Mouse (Mus musculus) gastrocnemius, postnatal 4 days (tissue): ENCODE measurements around the gene Il1rl2. TPM values are rescaled to one million over a fixed set of nuclear protein-coding genes. Genes with fewer than 3 reads are reported as not detected.
"Not testable (repeated sequence)": the region's sequence is repeated elsewhere in the genome, so short reads cannot be mapped to it uniquely, and the experiment has no call there.

Experiments used
- DNase-seq, 2 experiments: peaks; one replicate each; pipeline ENCODE4 v3.0.0; 2021 to 2022; ENCODE audit warnings: low spot score in 2 of 2, mixed read lengths in 2 of 2
- long read RNA-seq, 2 experiments: library from polyadenylated mRNA; stranded (forward); transcript quantifications; one replicate each; pipeline ENCODE4 v2.0.0; 2021
- total RNA-seq, 2 experiments: library from RNA; stranded (reverse); gene quantifications; 2 replicates each; pipeline ENCODE4 v1.2.3; 2021

Il1rl2 gene
- 1 to 10 TPM; 7.7 to 9.4 TPM for total RNA-seq
- long read RNA-seq, experiment 1, partial matches to known transcripts: 2 of 6 reads
- long read RNA-seq, experiment 1, other reads (novel, unspliced or antisense): 1 of 6 reads
- long read RNA-seq, experiment 2, partial matches to known transcripts: 1 of 9 reads
- long read RNA-seq, experiment 2, other reads (novel, unspliced or antisense): 4 of 9 reads

- peak in 1 of 2 experiments; percentile 29 for DNase-seq
Observed at GRCm38 (mm10) chr1:40324457-40324856, at the start of gene Il1rl2. Gene Il1rl2, plus strand, starts transcription at chr1:40324610.

GRCm38 (mm10) chr1:40275285-40276013 lies 49.0 kb upstream of the Il1rl2 start:
- DNase-seq: no peak

GRCm38 (mm10) chr1:40277944-40278343 lies 46.5 kb upstream of the Il1rl2 start:
- no peak for DNase-seq

- DNase-seq: no peak
Observed at GRCm38 (mm10) chr1:40278720-40279119, 45.7 kb upstream of the Il1rl2 start.

- no peak for DNase-seq
Observed at GRCm38 (mm10) chr1:40279182-40279743, 45.1 kb upstream of the Il1rl2 start.

GRCm38 (mm10) chr1:40281950-40282349 lies 42.5 kb upstream of the Il1rl2 start:
- no peak for DNase-seq

GRCm38 (mm10) chr1:40282394-40282793 lies 42.0 kb upstream of the Il1rl2 start:
- DNase-seq: no peak

GRCm38 (mm10) chr1:40283995-40284394 lies 40.4 kb upstream of the Il1rl2 start:
- no peak for DNase-seq

- DNase-seq: no peak
Observed at GRCm38 (mm10) chr1:40290489-40291255, 33.7 kb upstream of the Il1rl2 start.

- DNase-seq: no peak
Observed at GRCm38 (mm10) chr1:40292231-40292630, 32.2 kb upstream of the Il1rl2 start.

- DNase-seq: no peak
Observed at GRCm38 (mm10) chr1:40293891-40294290, 30.5 kb upstream of the Il1rl2 start.

- no peak for DNase-seq
Observed at GRCm38 (mm10) chr1:40294824-40295223, 29.6 kb upstream of the Il1rl2 start.

GRCm38 (mm10) chr1:40298053-40298452 lies 26.4 kb upstream of the Il1rl2 start:
- no peak for DNase-seq

GRCm38 (mm10) chr1:40303179-40303866 lies 21.1 kb upstream of the Il1rl2 start:
- DNase-seq: no peak

- DNase-seq: not testable (repeated sequence)
Observed at GRCm38 (mm10) chr1:40304321-40304720, 20.1 kb upstream of the Il1rl2 start.

GRCm38 (mm10) chr1:40306111-40306510 lies 18.3 kb upstream of the Il1rl2 start:
- DNase-seq: no peak

GRCm38 (mm10) chr1:40311123-40311522 lies 13.3 kb upstream of the Il1rl2 start:
- DNase-seq: no peak

GRCm38 (mm10) chr1:40311625-40312024 lies 12.8 kb upstream of the Il1rl2 start:
- DNase-seq: no peak

GRCm38 (mm10) chr1:40314016-40314415 lies 10.4 kb upstream of the Il1rl2 start:
- no peak for DNase-seq

- no peak for DNase-seq
Observed at GRCm38 (mm10) chr1:40317657-40318056, 6.8 kb upstream of the Il1rl2 start.

- DNase-seq: no peak
Observed at GRCm38 (mm10) chr1:40321824-40322223, 2.6 kb upstream of the Il1rl2 start.
